ENCODE assay signal across 9 mouse cellular contexts in the genomic region with DNA sequence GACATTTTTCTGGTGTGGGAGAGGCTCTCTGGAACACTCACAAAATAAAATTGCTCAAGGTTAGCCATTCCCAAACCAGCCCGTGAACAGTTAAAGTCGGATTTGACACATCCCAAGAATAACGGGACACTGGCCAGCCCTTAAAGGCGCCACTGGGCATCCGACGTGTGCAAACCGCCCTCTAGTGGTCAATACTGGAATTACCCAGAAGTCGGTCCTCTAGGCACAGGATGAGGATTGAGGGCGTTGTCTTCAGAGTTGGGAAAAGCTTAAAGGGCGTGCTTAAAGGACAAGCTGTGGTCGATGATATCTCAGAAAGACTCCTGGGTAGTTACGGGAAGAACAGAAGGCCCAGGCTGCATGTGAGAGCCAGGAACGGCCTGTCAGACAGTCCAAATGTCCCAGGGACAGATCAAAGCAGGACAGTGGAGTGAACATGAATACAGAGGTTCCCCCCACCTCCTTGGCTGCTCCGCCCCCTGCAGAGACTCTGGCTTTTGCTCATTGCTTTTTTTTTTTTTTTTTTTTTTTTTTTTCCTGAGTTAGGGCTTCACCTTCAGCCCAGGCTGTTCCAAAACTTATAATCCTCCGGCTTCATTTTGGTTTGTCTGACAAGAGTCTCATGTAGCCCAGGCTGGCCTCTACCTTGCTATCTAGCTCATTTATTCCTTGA.
DNase-seq lines count a peak whose midpoint lies in the region; ATAC-seq lines count a peak whose summit lies in the region.
"Had no signal": no experiment of that assay in that cellular context is flagged by ENCODE, and none has a peak within 500 bp of the region (broad histone marks: within the 10 kb centered on the region; RNA-seq: fewer than 3 reads in every experiment).

No protein-coding gene starts in this region.

- no peaks in the 10 kb centered on the region for H3K27me3 ChIP-seq in kidney, embryonic 16.5 days (ENCODE audit: insufficient read depth, low read length)
- no peaks in the 10 kb centered on the region for H3K27me3 ChIP-seq in liver, embryonic 11.5 days (replicated peaks; ENCODE audit: control insufficient read depth, insufficient read depth, low read length)
- H3K27me3 ChIP-seq in neural tube, embryonic 11.5 days (ENCODE audit: control insufficient read depth, insufficient read depth, low read length): no peaks in the 10 kb centered on the region

- H3K9me3 ChIP-seq in kidney, embryonic 16.5 days (ENCODE audit: low read length): no peaks in the 10 kb centered on the region
- no peaks in the 10 kb centered on the region; the same call in 1 of the 2 replicates for H3K9me3 ChIP-seq in liver, embryonic 11.5 days (ENCODE audit: control insufficient read depth, low read length)
- no peaks in the 10 kb centered on the region for H3K9me3 ChIP-seq in neural tube, embryonic 11.5 days (ENCODE audit: control insufficient read depth, low read length)

- WGBS in kidney, embryonic 16.5 days: 12% methylated on average over 15 of the region's 15 CpGs
- 8% methylated on average over 15 of the region's 15 CpGs for WGBS in liver, embryonic 11.5 days
- 13% methylated on average over 15 of the region's 15 CpGs for WGBS in neural tube, embryonic 11.5 days

- H3K4me1 ChIP-seq in kidney, embryonic 16.5 days (ENCODE audit: insufficient read depth, low read length): peaks cover 16% of the 10 kb centered on the region
- H3K4me1 ChIP-seq in liver, embryonic 11.5 days (replicated peaks; ENCODE audit: control insufficient read depth, insufficient read depth, low read length): peaks cover 11% of the 10 kb centered on the region
- peaks cover 12% of the 10 kb centered on the region for H3K4me1 ChIP-seq in neural tube, embryonic 11.5 days (ENCODE audit: control insufficient read depth, insufficient read depth, low read length)

- DNase-seq in A20 (ENCODE audit: low read depth, low spot score): peak; percentile 73
- peak; percentile 86 to 95 for DNase-seq in adrenal gland, adult (ENCODE audit: inconsistent age in 2 of 2, low spot score in 1 of 2)
- peak; percentile 92 for DNase-seq in embryo, embryonic 11 days
- DNase-seq in gastrocnemius, postnatal 4 days (ENCODE audit: low spot score in 2 of 2): peak; percentile 84 to 91
- peak; percentile 69 for DNase-seq in liver, embryonic 11.5 days (ENCODE audit: low spot score)
- DNase-seq in neural tube, embryonic 11.5 days (ENCODE audit: low spot score): peak; percentile 85
- DNase-seq in testis, postnatal 14 days (ENCODE audit: low spot score): peak; percentile 79

- H3K4me2 ChIP-seq in kidney, embryonic 16.5 days (replicated peaks; ENCODE audit: low read depth, low read length): no peak overlapping the region
- H3K4me2 ChIP-seq in liver, embryonic 11.5 days: no peak overlapping the region
- no peak overlapping the region for H3K4me2 ChIP-seq in neural tube, embryonic 11.5 days (ENCODE audit: low read depth)

- H3K36me3 ChIP-seq in kidney, embryonic 16.5 days (ENCODE audit: insufficient read depth, low read length): no peaks in the 10 kb centered on the region
- H3K36me3 ChIP-seq in liver, embryonic 11.5 days (ENCODE audit: control insufficient read depth, insufficient read depth, low read length): 0 out of 2 replicates have a peak, but pooled peaks cover 2% of the 10 kb centered on the region
- H3K36me3 ChIP-seq in neural tube, embryonic 11.5 days (ENCODE audit: control insufficient read depth, insufficient read depth, low read length): no peaks in the 10 kb centered on the region

- peak; percentile 62 for ATAC-seq in kidney, embryonic 16.5 days (ENCODE audit: low FRiP score, low TSS enrichment)
- ATAC-seq in liver, embryonic 11.5 days (replicated peaks; ENCODE audit: low FRiP score): peak; percentile 56; the same call in 1 of the 2 replicates
- no peak for ATAC-seq in neural tube, embryonic 11.5 days (ENCODE audit: insufficient read depth, low FRiP score, low TSS enrichment)

- no peak overlapping the region for H3K4me3 ChIP-seq in kidney, embryonic 16.5 days (ENCODE audit: low read length)
- no peak overlapping the region for H3K4me3 ChIP-seq in liver, embryonic 11.5 days (ENCODE audit: low read depth, low read length)
- H3K4me3 ChIP-seq in neural tube, embryonic 11.5 days (ENCODE audit: low read depth, low read length): no peak overlapping the region
- H3K4me3 ChIP-seq: erythroblast, embryonic 14.5 days had no signal

- no peak overlapping the region for H3K27ac ChIP-seq in kidney, embryonic 16.5 days (ENCODE audit: low read length)
- H3K27ac ChIP-seq in liver, embryonic 11.5 days (ENCODE audit: low read depth, low read length): no peak overlapping the region
- no peak overlapping the region for H3K27ac ChIP-seq in neural tube, embryonic 11.5 days (ENCODE audit: low read depth, low read length)

- no peak overlapping the region for H3K9ac ChIP-seq in kidney, embryonic 16.5 days (replicated peaks; ENCODE audit: low read length)
- no peak overlapping the region for H3K9ac ChIP-seq in liver, embryonic 11.5 days (ENCODE audit: low read depth, low read length)
- no peak overlapping the region for H3K9ac ChIP-seq in neural tube, embryonic 11.5 days (ENCODE audit: low read length)
